Mouse (Mus musculus) T-helper 17 cell (primary cell): Measurements from ENCODE around the gene Gng7.

Experiments used
- in situ Hi-C, 2 experiments: fragments of 300-600 bp; cut with MboI, MseI; formaldehyde crosslinking; loops; 1 replicate in 1 of 2; 2 replicates in 1 of 2; pipeline ENCODE4 v1.15.1; 2025; ENCODE audit warnings: high pct_unique_total_duplicates in 2 of 2

The Gng7 gene

DNA sequence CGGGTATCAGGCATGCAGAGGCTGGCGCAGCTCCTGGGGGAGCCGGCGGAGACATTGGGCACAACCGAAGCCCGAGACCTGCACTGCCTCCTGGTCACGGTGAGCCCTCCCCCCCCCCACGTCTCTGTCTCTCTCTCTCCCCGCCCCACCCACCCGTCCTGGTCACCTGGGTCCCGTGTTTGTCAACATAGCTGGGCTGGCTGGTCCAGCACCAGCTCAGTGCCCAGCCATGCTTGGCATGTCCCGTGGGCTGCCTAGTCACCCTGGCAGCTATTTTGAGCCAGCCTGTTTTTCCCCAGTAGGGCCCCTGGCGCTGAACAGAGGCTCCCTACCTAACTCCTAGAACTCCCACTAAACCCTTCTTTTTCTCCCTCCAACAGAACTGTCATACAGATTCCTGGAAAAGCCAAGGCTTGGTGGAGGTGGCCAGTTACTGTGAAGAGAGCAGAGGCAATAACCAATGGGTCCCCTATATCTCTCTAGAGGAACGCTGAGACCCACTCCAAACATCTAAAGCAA, 83.5 kb downstream of the Gng7 start:
- in situ Hi-C loops = loop anchor here in 1 of 2 experiments (25.0 kb wide), 1 partner anchor 1831 kb away; the partner anchor contains the start of gene Nfyb

DNA sequence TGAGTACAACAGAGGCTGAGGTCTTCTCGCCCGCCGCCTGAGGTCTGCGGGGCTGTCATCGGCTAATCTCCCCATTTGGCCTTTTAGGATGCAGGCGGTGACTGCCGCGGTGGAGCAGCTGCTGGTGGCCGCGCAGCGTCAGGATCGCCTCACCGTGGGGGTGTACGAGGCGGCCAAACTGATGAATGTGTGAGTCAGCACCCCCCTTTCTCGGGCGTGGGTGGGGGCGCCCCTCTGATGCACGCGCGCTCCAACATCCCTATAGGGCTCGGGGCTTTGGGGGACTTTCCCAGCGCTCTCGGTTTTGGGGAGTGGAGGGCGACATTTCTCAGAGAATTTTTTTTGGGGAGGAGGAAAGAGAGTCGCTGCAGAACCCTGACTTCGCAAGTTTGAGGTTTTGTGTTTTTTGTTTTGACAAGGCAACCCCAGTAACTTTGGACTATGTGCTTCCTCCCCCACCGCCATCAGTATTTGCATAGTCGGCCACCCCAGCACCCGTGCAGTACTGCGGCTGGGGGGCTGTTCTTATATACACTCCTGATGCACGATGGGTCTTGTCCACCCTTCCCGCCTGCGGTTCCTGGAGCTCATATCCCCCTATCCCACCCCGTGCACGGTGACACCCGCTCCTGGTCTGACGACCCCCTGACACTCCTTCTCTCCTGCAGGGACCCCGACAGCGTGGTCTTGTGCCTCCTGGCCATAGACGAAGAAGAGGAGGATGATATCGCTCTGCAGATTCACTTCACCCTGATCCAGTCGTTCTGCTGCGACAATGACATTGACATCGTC, 84.2 kb downstream of the Gng7 start:
- in situ Hi-C loops = loop anchor here in 1 of 2 experiments (25.0 kb wide), 1 partner anchor 1832 kb away; the partner anchor contains the start of gene Nfyb

DNA sequence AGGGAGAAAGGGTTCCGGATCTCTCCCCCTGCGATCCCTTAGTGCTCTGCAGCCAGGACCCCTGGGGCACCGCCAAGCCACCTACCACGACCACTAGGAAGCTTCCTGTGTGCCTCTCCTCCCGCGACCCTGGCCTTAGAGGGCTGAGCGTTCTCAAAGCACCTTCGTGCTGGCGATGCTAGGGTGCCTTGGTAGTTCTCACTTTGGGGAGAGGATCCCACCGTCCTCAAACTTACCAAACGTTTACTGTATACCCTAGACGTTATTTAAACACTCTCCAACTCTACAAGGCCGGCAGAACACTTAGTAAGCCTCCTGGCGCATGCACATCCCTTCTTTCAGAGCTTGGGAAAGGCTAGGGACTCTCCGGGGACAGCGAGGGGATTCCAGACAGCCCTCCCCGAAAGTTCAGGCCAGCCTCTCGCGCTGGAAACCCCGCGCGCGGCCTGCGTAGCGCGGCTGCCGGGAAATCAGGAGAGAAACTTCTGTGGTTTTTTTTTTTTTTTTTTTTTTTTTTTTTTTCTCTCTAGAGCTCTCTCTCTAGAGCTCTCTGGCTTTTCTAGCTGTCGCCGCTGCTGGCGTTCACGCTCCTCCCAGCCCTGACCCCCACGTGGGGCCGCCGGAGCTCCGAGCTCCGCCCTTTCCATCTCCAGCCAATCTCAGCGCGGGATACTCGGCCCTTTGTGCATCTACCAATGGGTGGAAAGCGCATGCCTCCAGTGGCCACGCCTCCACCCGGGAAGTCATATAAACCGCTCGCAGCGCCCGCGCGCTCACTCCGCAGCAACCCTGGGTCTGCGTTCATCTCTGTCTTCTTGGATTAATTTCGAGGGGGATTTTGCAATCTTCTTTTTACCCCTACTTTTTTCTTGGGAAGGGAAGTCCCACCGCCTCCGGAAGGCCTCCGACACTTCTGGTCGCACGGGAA, 85.2 kb downstream of the Gng7 start, which contains the start of gene Gadd45b:
Gadd45b (plus strand) TSS at position 775 of the 928 bp plus-strand sequence.
- in situ Hi-C loops = loop anchor here (5.0 to 25.0 kb wide), 2 partner anchors 63 to 1833 kb away; partner anchors contain the start of gene Nfyb (in 1 of the 2)

DNA sequence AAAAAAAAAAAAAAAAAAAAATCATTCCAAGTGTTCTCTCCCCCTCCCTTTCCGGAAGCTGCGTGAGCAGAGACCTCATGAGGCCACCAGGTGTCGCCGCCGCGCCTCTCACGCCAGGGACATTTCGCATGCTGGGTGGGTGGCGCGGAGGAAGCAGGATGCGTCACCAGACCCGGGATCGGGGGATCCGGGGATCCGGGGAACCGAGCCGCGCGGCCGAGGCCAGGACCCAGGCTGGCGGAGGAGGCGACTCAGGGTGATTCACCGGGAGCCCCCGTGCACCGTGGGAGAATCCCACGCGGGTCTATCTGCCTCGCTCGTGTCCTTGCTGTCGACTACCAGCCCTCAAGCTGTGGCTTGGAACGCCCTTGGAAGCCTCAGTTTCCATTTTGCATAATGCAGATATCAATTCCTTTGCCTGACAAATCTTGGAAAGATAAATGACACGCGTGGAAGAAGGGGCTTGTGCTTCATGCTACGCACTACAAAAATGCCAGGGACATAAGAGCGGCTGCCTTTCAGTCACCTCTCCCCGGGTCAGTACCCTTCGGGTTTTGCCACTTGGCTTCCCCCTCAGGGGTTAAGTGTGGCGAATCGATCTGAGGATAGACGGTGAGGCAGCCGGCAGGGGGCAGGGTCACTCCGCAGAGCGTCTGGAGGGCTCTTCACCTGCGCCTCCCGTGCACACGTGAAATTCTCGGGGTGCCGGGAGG, 86.0 kb downstream of the Gng7 start:
- in situ Hi-C loops = loop anchor here (5.0 to 25.0 kb wide), 2 partner anchors 64 to 1834 kb away; partner anchors contain the start of gene Nfyb (in 1 of the 2)

DNA sequence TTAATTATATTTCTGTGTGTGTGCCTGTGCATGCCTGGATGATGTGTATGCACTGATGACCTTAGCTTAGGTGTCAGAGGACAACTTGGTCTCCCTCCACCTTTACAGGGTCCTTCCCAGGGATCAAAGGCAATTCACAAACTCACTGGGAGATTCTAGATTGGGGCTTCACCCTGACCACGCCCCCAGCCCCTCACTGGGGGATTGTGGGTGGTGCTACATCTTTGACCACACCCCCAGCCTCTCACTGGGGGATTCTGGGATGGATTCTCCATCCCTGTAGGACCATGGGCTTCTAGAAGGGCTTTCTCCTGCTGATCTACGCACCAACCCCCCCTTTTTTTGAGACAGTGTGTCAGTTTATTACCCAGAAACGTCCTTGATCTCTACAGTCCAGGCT, 89.3 kb downstream of the Gng7 start:
- in situ Hi-C loops = loop anchor here (5.0 to 25.0 kb wide), 2 partner anchors 67 to 1837 kb away; partner anchors contain the start of gene Nfyb (in 1 of the 2)

DNA sequence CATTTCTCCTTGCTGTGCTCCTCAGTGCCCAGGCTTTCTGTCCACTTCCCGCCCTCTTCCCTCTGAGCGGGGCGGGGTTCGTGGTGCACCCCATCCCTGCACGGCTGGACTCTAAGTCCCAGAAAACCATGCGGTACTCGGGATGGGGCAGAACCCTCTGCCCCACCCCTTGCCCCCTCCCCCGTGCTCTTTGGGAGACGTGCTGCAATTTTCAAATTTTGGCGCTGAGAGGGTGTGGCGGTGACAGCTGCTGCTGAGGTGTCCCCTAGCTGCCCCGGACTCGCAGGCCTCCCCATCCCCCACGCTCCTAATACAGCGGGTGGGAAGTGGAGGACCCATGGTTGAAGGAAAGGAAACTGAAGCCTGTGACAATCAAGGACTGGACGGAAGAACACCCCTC, 92.8 kb downstream of the Gng7 start:
- in situ Hi-C loops = no loop called here

DNA sequence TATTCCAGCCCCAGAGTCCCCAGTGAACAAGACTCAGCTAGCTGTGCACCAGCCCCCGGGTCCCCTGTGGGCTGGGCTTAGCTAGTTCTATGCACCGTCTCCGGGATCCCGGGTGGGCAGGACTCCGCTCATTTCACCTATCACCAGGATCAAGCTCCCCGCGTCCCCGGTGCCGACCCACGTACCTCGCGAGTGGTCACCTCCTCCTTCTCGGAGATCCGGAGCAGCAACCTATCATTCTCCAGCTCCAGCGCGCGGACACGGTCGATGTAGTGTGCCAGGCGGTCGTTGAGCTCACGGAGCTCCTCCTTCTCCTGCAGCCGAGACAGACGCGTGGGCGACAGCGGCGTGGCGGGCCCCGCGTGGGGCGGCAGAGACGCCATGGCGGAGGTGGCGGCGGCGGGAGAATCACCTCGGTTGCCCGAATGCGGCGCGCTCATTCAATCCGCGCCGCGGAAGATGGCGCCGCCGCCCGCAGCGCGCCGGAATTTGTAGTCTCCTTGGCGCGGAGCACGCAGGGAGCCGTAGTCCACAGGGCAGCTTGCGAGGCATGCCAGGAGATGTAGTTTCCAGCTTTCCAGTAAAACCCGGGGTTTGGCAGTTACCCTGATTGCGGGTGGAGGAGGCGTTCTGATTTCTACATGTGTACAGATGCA, 96.8 kb downstream of the Gng7 start, which contains the start of gene Lmnb2:
Lmnb2 (minus strand) TSS at position 467 of the 656 bp plus-strand sequence.
- in situ Hi-C loops = no loop called here

DNA sequence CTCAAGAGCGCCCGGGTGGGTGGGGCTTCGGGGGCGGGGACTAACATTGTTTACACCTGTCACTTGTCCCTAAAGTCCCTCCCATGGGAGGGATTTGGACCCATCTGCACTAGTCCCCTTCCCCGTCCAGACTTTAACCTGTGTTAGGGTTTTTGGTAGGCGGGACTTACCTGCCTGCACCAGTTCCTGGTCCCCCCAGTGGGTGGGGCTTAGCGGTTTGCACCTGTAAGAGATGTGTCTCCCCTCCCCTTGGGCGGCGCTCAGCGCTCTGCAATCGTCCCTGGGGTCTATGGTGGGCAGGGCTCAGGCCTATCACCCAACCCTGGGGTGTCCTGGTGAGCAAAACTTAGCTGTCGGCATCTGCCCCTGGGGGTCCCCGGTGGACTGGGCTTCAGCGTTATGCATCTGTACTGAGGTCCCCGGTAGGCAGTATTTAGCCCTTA, 97.4 kb downstream of the Gng7 start:
- in situ Hi-C loops = no loop called here

DNA sequence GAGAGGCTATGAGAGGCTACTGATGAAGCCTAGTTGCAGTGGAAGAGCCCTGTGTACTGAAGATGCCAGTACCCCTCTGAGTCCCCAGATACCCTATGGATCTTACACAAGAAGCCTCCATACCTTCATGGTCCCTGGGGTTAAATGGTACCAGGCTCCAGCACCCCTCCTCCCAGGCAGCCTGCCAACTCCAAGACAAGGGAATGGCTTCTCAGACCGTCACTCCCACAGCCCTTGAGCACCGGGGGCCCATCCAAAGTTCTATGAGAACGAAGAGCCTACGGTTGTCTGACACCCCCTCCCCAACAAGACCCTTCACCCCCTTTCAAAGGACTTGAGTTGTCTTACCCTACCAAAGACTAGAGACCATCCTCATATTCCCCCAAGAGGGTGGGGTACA, 99.0 kb downstream of the Gng7 start:
- in situ Hi-C loops = no loop called here

DNA sequence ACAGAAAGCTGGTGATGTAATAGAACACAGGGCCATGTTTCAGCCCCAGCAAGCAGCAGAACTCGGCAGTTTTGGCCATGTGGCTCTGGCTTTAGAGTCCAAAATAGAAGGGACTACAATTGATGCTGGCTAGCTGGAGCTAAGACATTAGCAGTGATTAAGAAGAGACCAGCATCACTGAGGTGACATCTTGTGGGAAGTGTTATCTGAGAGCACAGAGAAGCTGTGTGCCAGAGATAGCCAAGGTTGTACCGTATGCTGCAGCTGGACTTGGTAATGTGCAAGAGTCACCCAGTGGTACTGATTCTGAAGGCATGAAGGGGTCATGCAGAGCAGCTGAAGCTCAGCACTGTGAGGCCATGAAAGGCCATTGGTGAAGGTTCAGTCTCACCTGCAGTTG, 99.5 kb downstream of the Gng7 start:
- in situ Hi-C loops = no loop called here

DNA sequence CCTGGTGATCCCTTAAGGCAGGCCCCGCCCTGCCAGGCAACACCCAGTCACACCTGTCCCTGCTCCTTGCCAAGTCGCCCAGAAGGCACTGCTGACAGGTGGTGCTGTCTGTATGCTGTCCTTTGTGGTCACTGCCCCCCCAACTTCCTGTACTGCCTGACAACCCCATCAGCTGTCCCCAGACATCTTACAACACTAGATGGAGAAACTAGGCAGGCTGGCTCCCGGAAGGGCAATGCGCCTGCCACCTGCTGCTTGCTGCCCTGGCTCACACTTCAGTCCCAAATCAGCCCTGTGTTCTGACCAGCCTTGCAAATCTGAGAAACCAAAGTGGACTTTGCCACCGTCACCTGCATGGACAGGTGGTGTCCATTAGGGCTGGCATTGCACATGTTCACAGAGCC, 100.5 kb downstream of the Gng7 start:
- in situ Hi-C loops = no loop called here

DNA sequence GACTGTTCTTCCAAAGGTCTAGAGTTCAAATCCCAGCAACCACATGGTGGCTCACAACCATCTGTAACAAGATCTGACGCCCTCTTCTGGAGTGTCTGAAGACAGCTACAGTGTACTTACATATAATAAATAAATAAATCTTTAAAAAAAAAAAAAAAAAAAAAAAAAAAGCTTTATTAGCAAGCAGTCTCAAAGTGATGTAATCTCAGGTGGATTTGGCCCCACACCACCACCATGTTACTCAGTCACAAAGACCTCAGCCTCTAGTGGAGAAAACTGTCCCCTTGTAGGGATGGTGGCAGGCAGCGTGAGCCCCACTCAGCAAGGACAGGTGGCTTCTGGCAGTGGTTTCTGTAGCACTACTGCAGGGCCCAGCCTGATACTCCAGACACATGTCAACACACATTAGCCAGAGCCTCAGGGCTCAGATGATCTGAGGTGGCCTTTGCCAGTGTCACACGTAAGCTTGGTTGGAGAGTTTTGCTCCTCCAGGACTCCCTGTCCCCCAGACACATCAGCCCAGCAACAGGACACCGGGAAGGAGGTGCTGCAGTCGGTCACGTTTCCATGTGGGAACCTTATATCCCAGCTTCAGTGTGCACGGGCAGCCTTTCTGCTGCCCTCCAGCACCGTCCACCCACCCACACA, 101.3 kb downstream of the Gng7 start:
- in situ Hi-C loops = no loop called here

DNA sequence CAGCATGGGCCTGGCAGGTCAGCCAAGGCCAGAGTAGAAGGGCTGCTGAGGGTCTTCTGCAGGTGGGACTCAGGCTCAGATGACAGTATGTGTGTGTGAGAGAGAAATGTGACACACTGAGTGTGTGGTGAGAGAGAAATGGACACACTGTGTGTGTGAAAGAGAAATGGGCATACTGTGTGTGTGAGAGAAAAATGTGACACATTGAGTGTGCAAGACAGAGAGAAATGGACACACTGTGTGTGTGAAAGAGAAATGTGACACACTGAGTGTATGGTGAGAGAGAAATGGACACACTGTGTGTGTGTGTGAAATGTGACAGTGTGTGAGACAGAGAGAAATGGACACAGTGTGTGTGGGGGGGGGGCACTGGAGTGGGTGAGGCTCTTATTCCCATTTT, 102.9 kb downstream of the Gng7 start:
- in situ Hi-C loops = no loop called here

DNA sequence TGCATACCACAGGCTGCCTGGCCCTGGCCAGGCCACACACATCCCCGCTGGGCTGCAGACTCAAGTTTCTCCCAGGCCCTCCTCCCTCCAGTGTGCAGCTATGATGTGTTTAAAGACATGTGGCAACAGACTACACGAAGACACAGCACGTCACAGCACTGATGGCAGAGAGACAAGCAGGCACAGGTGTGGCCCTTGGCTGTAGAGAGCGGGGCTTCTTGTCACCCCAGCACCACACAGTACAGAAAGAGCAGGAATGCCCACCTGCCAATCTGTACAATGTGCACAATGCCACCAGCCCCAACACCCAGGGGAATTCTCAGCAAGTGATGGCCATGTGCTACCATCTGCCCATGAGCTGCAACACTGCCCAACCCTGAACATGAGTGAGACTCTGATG, 103.4 kb downstream of the Gng7 start:
- in situ Hi-C loops = no loop called here

DNA sequence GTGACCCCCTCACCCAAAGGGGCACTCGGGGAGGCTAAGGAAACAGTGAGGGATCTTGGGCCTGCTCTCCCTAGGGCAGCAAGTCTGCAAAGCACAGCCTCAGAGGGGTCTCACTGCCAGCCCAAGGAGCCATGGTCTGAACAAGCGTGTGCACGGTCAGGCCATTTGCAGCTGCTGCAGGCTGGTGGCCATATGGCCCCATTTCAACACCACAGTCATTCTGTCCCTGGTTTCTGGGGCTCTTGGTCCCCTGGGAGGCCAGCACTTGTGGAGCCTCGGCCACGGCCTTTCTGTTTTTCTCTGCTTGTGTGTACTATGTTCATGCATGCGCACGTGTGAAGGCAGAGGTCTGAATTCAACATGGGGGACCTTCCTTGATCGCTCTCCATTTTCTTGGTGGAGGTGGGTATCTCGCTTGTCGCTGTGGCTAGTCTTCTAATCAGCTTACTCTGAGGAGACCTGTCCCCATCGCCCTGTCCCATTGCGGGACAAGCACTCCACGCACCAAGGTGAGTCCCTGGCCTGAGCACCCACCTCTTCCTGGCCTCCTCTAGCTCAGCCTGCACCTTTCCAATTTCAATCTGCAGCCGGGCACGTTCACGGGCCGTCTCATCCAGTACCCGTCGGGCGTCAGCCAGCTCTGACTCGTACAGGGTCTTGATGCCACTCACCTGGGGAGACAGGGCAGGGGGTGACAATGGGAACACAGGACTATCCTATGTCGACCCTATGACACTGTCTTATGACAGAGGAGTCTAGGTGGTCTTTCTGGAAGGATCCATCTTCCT, 105.2 kb downstream of the Gng7 start:
- in situ Hi-C loops = no loop called here

DNA sequence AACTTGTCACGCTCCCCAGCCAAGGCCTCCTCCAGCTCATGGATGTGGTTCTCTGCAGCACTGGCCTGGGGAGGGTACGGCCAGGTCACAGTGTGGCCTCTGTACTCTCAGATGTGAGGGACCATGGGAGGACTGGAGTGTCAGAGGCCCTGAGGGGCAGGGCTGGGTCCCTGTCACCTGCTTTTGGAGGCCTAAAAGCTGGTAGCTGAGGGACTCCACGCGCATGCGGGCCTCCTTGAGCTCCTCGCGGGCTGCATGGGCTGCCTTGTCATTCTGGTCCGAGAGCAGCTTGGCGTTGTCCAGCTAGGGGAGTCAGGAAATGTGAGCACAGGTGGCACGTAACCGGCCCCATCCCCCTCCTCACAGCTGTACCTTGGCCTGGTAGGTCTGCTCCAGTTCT, 110.0 kb downstream of the Gng7 start:
- in situ Hi-C loops = no loop called here

DNA sequence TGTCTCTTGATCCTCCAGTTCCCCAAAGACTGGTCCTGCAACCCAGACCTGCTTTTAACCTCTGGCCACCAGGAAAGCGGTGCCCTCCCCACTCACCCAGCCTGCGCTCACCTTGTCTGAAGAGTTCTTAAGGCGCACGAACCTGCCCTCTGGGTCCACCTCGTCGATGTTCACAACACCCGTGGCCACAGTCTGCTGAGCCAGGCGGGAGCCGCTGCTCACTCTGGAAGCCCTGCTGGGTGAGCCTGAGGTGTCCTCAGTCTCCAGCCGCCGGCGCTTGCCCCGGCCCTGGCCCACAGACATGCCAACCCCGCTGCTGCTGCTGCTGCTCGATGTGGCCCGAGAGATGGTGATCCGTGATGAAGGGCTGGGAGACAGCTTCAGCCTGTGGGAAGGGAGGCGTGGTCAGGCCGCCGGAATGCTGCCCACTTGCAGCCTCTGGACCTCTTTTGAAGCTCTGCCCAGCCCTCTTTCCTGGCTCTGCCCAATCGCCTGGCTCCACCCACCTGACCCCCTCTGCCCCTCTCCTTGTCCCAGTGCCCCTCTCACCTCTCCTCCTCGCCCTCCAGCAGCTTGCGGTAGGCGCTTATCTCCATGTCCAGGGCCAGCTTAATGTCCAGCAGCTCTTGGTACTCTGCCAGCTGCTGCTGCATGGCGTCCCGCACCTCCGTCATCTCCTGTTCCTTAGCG, 110.6 kb downstream of the Gng7 start:
- in situ Hi-C loops = no loop called here

DNA sequence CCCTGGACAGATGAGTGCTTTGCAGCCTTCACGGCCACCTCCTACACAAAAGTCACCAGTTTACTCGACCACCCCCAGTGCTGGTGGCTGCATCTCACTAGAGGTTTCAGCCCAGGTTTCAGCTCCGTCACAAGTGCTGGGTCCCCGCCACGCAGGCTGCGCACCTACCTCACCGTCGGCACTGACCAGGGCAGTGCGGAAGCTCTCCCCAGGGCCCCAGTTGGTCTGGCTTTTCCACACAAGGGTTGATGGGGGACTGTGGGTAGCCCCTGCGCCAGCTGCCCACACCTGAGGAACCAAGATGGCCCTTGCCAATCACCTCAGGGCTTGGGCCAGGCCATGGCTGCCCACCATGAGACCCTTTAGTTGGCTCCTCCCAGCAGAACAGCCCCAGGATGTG, 111.5 kb downstream of the Gng7 start:
- in situ Hi-C loops = no loop called here
